Mouse (Mus musculus) CD4-positive, CD25-positive, alpha-beta regulatory T cell, adult 4 months (primary cell): ENCODE data around the gene Morf4l2. TPM values are rescaled to one million over a fixed set of nuclear protein-coding genes. Genes with fewer than 3 reads are reported as not detected.
"Not testable (repeated sequence)": the region's sequence is repeated elsewhere in the genome, so short reads cannot be mapped to it uniquely, and the experiment has no call there.

Source experiments
- ATAC-seq: one replicate; pipeline ENCODE4 v1.8.0; 2017
- polyA plus RNA-seq, 2 experiments: library from polyadenylated mRNA; unstranded; fragments of 100-300 nt; shearing (Covaris generic); gene quantifications; one replicate each; pipeline ENCODE4 v1.2.1; 2017

The Morf4l2 gene
- polyA plus RNA-seq, result 10 to 100 TPM; 77.2 to 78.0 TPM

DNA sequence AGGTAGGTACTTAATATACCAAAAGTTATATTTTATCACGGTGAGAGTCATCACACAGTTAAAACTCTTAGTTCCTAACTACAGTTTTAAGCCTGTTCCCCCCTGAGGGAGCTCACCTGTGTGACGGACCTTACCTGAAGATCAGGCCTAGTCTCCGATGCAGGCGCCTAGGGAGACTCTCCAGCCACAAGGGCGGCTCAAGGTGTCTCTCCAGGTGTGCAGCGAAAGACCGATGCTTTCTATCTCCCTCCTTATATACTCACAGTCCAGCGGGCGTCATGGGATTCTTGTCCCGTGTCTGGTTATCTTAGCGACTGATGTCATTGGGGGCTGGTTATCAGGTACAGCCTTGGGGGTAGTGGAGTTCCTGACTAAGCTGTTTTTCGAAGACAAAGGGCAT is at the start of gene Morf4l2:
Morf4l2 (minus strand) TSS at position 232 of the 400 bp plus-strand sequence.
- no peak for ATAC-seq

DNA sequence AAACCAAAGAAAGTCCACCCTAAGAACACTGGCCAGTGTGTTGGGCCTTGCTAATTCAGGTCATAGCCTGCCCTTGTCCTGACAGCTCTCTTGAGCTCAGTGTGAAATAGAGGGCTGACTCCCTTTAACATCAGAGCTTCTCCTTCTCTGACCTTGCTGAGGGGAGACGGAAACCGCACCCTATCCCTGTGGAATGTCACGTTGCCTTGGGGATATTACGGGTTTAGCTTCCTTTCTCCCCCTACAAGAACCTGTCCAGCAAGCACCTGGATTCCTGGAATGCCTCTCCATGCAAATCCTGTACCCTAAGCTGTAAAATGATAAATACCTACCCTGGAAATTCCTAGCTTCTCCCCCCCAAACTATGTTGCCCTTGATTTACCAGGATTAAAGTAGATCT is 46.0 kb upstream of the Morf4l2 start:
- ATAC-seq, result no peak

GRCm38 (mm10) chrX:136780041-136780440 is 36.6 kb upstream of the Morf4l2 start, which contains the start of gene Glra4:
TSS of gene Glra4 (minus strand) at chrX:136780141.
- ATAC-seq, result no peak

- ATAC-seq, result no peak
Measured at GRCm38 (mm10) chrX:136779262-136779661, 35.8 kb upstream of the Morf4l2 start.

DNA sequence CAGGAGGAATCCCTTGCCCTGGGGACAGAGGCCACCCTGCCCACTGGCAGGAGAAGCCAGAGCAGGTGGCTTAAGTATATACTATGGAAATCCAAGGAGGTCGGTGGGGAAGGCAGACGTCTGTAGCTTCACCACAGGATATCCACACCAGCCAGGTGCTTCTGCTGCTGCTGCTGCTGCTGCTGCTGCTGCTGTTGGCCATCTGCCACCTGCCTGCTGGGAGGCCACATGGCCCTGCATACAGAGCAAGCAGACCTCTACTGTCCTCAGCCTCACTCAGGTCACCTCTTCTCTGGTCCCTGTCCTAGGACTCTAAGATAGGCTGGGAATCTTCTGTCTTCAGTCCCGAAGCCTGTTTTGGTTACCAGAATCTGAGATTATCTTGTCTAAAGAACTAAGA is 34.6 kb upstream of the Morf4l2 start:
- no peak for ATAC-seq

DNA sequence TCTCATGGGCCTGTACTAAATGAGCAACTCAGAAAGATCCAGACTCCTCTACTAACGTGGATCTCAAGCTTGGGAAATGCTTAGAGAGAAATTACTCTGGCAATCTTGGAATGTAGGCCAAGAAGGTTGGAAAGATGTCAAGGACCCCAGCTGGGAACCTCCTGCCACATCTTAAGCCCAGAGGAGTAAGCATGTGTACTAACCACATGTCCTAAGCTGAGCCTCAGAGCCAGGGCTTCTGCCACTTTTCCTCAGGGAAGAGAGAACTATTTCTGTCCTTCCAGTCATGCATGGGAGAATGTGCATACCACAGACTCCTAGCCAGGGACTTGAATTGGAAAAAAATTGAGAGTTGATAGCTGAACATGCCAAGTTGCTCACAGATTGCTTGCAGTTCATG is 29.5 kb upstream of the Morf4l2 start:
- no peak for ATAC-seq

DNA sequence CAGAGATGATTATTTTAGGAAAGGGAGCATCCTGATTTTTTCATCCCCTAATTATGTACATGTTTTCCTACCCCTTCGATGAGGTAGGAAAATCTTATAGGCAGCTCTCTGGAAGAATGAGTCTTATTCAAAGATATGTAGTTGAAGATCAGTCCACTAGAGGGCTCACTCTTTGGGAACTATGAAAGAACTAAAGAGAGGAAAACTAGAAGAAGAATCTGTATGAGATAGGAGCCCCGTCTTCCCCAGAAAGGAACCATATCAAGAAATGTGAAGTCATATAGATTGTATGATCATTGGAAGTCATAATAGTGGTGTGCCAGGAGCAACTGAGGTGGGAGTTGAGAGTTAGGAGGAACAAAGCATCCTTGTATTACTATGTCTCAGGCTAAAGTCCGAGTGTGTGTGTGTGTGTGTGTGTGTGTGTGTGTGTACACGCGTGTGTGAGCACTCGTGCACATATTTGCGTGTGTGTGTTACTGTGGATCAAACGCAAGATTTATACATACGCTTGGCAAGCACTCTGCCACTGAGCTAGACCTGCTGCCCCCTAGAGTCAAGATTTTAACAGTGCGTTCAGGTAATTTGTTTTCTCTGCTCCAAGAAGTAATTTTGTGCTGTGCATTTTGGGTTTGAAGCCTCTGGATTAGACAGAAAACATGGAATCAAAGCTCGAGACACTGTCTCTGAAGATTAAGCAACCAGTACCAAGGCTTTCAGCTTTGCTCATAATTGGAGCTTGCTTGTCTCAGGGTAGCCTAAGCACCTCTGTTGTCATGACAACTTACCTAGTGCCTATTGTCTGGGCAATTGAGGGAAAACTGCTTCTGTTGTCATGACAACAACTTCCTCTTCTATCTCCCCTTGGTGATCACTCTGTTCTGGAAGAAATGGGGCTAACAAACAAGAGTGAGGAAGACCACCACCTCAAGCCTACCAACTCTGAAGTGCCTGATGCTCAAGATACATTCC is 17.9 kb upstream of the Morf4l2 start:
- peak; percentile 77 for ATAC-seq

DNA sequence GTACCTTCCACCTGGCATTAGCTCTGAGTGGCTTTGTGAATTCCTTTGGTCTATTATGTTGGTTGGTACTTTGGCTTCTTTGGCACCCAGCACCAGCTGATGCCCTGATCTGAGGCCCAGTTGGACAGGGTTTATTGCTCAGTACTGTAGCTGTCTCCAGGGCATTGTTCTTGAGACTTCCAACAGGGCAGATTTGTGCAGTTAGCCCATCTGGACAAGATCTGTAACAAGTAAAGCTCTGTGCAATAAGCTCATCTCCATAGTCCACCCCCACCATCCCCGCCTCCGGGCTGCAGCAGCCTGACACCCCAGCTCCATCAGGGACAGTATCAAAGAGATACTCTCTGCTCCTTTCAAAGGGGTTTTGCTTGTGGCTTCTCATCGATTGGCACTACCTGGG is 12.0 kb upstream of the Morf4l2 start:
- no peak for ATAC-seq

DNA sequence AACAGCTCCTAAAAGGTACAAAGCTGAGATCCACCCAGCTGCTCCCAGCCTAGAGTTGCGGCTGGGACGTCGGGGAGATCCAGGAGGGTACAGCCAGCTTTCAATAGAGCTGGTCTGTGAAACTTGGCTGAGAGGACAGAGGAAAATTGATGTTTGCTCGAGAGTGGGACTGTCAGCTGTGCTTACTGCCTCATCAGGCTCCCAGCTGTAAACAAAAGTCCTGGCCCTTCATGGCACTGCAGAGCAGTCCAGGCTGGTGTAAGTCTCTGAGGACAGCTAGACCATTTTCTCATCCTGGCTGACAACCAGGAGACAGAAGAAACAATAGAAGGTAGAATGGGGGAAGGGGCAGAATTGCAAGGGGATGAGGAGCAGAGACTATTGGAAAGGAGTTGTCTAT is 5.8 kb upstream of the Morf4l2 start:
- ATAC-seq, result no peak

- no peak for ATAC-seq
Measured at GRCm38 (mm10) chrX:136744663-136745062, 1.2 kb upstream of the Morf4l2 start.

- no peak for ATAC-seq
Measured at GRCm38 (mm10) chrX:136742661-136743103, 808 bp downstream of the Morf4l2 start.

DNA sequence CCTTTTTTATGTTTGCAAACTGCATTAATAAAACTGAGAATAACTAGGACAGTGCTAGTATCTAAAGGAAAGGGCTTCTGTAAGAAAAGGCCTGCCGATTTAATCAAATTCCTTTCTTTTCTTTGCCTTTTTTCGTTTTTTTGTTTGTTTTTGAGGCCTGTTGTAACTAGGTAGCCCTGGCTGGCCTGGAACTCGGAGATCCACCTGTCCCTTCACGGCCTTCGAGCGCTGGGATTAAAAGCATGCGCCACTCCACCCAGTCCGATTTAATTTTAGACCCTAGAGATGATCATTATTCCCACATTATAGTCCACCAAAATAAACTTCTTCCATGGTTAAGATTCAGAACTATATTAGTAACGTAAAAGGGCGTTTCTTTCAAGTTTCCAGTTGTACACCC is 1.2 kb downstream of the Morf4l2 start:
- ATAC-seq, result no peak

DNA sequence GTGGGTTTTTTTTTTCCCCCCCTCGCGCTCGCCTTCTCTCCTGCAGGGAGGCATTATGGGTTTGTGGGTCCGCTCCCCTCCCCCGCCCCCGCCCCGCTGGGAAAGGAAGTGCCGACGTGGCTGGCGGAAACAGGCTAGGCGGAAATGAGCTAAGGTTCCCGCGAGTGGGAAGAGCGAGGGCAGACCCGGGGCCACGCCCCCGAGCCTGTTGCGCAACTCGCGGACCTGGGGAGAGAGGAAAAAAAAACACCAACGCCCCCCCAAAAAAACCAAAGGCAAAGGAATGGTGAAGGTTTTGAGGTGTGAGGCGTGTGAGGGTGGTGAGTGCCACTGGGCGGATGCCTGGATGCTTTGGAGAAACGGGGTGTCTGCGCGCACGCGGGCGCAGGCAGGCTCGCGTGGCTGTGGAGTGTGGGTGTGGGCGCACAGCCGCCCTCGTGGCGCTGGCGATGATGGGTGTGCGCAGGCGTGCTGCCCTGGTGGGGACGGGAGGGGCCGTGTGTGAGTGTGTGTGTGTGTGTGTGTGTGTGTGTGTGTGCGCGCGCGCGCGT is 1.8 kb downstream of the Morf4l2 start:
- peak; percentile 46 for ATAC-seq

GRCm38 (mm10) chrX:136740791-136741650 is 2.5 kb downstream of the Morf4l2 start:
- ATAC-seq, result peak; percentile 84

- ATAC-seq, result no peak
Measured at GRCm38 (mm10) chrX:136740087-136740790, 3.3 kb downstream of the Morf4l2 start.

DNA sequence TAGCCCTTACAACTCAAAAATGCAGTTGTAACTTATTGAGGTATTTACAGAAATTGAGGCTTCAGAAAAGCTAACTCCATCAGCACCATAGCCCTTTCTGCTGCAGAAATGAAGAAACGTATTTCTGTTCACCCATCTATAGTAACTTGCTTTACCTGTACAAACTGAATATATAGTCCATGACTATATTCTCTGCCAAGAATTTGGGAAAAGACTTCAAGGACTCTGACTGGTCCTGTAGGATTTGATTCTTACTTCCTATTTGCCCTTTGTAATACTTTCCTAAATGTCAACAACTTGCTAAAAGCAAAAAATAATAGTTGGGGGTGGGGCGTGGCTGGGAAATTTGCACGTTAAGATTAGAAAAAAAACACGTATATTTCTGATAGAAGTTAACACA is 11.5 kb downstream of the Morf4l2 start:
- no peak for ATAC-seq

- ATAC-seq, result not testable (repeated sequence)
Measured at GRCm38 (mm10) chrX:136714742-136715474, 28.6 kb downstream of the Morf4l2 start.

DNA sequence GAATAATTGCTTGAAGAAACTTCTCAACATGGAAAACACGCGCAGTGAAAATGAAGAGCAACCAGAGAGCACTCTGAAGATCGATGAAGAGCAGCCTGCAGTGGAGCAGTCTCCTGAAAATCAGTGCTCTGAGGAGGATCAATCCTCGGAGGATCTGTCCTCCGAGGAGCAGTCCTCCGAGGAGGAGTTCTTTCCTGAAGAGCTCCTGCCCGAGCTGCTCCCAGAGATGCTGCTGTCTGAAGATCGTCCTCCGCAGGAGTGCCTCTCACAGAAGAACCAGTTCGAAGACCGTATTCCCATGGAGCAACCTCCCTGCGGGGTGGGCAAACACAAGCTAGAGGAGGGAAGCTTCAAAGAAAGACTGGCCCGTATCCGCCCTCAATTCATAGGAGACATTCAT is 34.7 kb downstream of the Morf4l2 start:
- no peak for ATAC-seq

GRCm38 (mm10) chrX:136708168-136708681 is 35.3 kb downstream of the Morf4l2 start:
- peak; percentile 51 for ATAC-seq

DNA sequence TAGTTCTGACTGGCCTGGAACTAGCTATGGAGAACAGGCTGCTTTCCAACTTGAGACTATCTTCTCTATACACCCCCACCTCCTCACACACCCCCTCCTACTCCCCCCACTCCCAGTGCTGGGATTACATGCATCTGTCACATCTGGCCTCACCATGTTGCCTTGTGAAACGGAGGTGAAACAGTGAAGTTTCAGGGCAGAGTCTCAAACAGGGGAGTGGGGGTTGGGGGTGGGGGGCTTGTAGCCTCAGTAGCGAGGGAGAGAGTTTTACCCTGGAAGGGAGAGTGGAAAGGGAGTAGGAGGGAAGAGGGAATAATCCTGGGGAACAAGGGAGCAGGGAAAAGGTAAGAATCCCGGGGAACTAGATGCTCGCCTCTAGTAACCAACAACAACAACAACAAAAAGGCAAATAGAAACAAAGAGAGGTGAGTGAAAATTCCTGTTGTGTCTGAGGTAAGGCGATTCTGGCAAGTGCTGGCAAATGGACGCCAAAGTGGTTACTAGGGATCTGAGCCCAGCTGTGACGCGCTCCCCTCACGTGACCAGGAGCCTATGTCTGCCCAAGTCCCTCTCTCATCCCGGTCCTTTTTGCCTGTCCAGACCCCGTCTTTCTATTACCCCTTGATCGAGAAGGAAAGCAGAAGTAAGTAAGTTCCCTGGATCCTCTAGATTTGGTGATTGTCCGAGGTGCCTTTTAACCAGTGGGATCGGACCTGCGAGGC is 35.9 kb downstream of the Morf4l2 start, which contains the start of gene Tceal1:
Tceal1 (plus strand) TSS at position 537 of the 722 bp plus-strand sequence.
- no peak for ATAC-seq
